In the genomic region with DNA sequence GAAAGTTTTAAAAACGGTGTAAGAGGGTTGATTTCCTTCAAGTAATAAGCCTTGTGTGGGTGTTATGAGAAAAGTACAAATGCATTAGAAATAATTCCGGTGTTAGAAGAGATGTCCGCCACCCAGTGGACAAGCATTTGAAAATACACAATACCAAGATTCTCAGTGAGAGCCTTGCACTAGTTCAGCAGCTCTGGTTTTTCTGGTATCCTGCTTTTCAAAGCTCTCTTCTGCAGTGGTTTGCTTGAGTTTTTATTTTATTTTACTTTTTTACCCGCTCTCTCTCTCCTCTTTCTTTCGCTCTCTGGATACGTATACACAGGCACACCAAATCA, we compare ENCODE assay signal across 8 mouse cellular contexts. TPM values are rescaled to one million over a fixed set of nuclear protein-coding genes. Genes with fewer than 3 reads are reported as not detected.
DNase-seq lines count a peak whose midpoint lies in the region; ATAC-seq lines count a peak whose summit lies in the region.

No protein-coding gene starts in this region.

- H3K4me1 ChIP-seq in heart, embryonic 14.5 days (ENCODE audit: control insufficient read depth in 2 of 2, insufficient read depth in 2 of 2, low read length in 2 of 2) = no peaks in the 10 kb centered on the region
- H3K4me1 ChIP-seq in hindbrain, embryonic 13.5 days (replicated peaks) = peaks cover 5% of the 10 kb centered on the region
- peaks cover 7% of the 10 kb centered on the region for H3K4me1 ChIP-seq in midbrain, embryonic 12.5 days

- no peaks in the 10 kb centered on the region for H3K27me3 ChIP-seq in heart, embryonic 14.5 days (ENCODE audit: control insufficient read depth, insufficient read depth, low read length)
- H3K27me3 ChIP-seq in hindbrain, embryonic 13.5 days = no peaks in the 10 kb centered on the region
- no peaks in the 10 kb centered on the region for H3K27me3 ChIP-seq in midbrain, embryonic 12.5 days

- no peaks in the 10 kb centered on the region for H3K36me3 ChIP-seq in heart, embryonic 14.5 days (ENCODE audit: control insufficient read depth, insufficient read depth, low read length)
- no peaks in the 10 kb centered on the region for H3K36me3 ChIP-seq in hindbrain, embryonic 13.5 days
- no peaks in the 10 kb centered on the region for H3K36me3 ChIP-seq in midbrain, embryonic 12.5 days

- WGBS in heart, embryonic 14.5 days = 22% methylated on average over 6 of the region's 6 CpGs
- WGBS in hindbrain, embryonic 13.5 days = 22% methylated on average over 6 of the region's 6 CpGs
- WGBS in midbrain, embryonic 12.5 days = 16% methylated on average over 6 of the region's 6 CpGs

- H3K4me3 ChIP-seq in heart, embryonic 14.5 days (ENCODE audit: control insufficient read depth in 1 of 2, insufficient read depth in 1 of 2, low read depth in 1 of 2, low read length in 2 of 2) = peak overlapping the region; percentile 72 to 97
- H3K4me3 ChIP-seq in hindbrain, embryonic 13.5 days = peak overlapping the region; percentile 64
- peak overlapping the region; percentile 68 for H3K4me3 ChIP-seq in midbrain, embryonic 12.5 days

- H3K4me2 ChIP-seq in heart, embryonic 14.5 days (ENCODE audit: low read length) = peak overlapping the region; percentile 85
- peak overlapping the region; percentile 75; the same call in 1 of the 2 replicates for H3K4me2 ChIP-seq in hindbrain, embryonic 13.5 days
- H3K4me2 ChIP-seq in midbrain, embryonic 12.5 days (replicated peaks) = peak overlapping the region; percentile 71

- ATAC-seq in heart, embryonic 14.5 days (ENCODE audit: insufficient number of reproducible peaks, insufficient read depth, low FRiP score, low read depth) = no peak
- ATAC-seq in activated CD4-positive, CD25-positive, alpha-beta regulatory T cell, adult 4 months = peak; percentile 62
- ATAC-seq in hindbrain, embryonic 13.5 days (ENCODE audit: low FRiP score) = peak; percentile 88
- peak; percentile 75 for ATAC-seq in midbrain, embryonic 12.5 days (ENCODE audit: low FRiP score, low read depth)

- no peak for DNase-seq in heart, adult 18-20 months
- no peak for DNase-seq in ovary, postnatal 14 days (ENCODE audit: low spot score)
- DNase-seq in cerebellum, adult 8-10 months = no peak
- DNase-seq in spleen, postnatal 36 days (ENCODE audit: low spot score in 2 of 2) = no peak

- peak overlapping the region; percentile 81 for H3K9ac ChIP-seq in heart, embryonic 14.5 days (ENCODE audit: low read length)
- H3K9ac ChIP-seq in hindbrain, embryonic 13.5 days = peak overlapping the region; percentile 78
- peak overlapping the region; percentile 61 for H3K9ac ChIP-seq in midbrain, embryonic 12.5 days (replicated peaks)

- H3K9me3 ChIP-seq in heart, embryonic 14.5 days (ENCODE audit: control insufficient read depth, low read length) = 0 out of 2 replicates have a peak, but pooled peaks cover 3% of the 10 kb centered on the region
- H3K9me3 ChIP-seq in hindbrain, embryonic 13.5 days = peaks cover 5% of the 10 kb centered on the region; the same call in 1 of the 2 replicates
- no peaks in the 10 kb centered on the region for H3K9me3 ChIP-seq in midbrain, embryonic 12.5 days

- H3K27ac ChIP-seq in heart, embryonic 14.5 days (replicated peaks in 1 of 2; ENCODE audit: control insufficient read depth in 1 of 2, insufficient read depth in 1 of 2, low read depth in 2 of 2, low read length in 2 of 2) = peak overlapping the region in 1 of 2 experiments; percentile 72; a peak in 1 of 4 replicates
- H3K27ac ChIP-seq in hindbrain, embryonic 13.5 days = peak overlapping the region; percentile 93
- peak overlapping the region; percentile 91 for H3K27ac ChIP-seq in midbrain, embryonic 12.5 days (replicated peaks)

RNA-seq across cellular contexts. Expression of gene Cep162, which starts 0.3 kb away (rescaled TPM):
- polyA plus RNA-seq in heart, embryonic 14.5 days (2014; fragmentation: Nextera tagmentation; extraction: Ambion mirVana) = 4.6 and 4.7 TPM in 2 replicates
- total RNA-seq in heart, adult 18-20 months (2021) = 1 to 10 TPM; 2.2 to 2.8 TPM
- 10 to 100 TPM; 10.6 to 13.0 TPM for polyA plus RNA-seq in activated CD4-positive, CD25-positive, alpha-beta regulatory T cell, adult 4 months (2017; shearing (Covaris generic))
- 7.8 and 8.3 TPM in 2 replicates for polyA plus RNA-seq in hindbrain, embryonic 13.5 days (2015; fragmentation: Nextera tagmentation; extraction: Ambion mirVana)
- polyA plus RNA-seq in midbrain, embryonic 12.5 days (2016; fragmentation: Nextera tagmentation; extraction: Ambion mirVana) = 10.7 and 12.3 TPM in 2 replicates
